Mouse (Mus musculus): Measurements from ENCODE around the gene Zfand4.

GRCm38 (mm10) chr6:116337466-116337834 lies 73.4 kb downstream of the Zfand4 start:
- TF ChIP-seq GATA1 (IDR thresholded peaks at IDR 0.05; ENCODE audit: low read length) (no peak), TAL1 (IDR thresholded peaks at IDR 0.05; ENCODE audit: low read length) (no peak)

All from erythroblast, embryonic 14.5 days (primary cell).